Mouse (Mus musculus): Measurements from ENCODE around the gene Ipo8. TPM values are rescaled to one million over a fixed set of nuclear protein-coding genes. Genes with fewer than 3 reads are reported as not detected.

Ipo8 gene
- polyA plus RNA-seq, 1 experiment: 3.0 TPM

GRCm38 (mm10) chr6:148786186-148786585 is 45.1 kb downstream of the Ipo8 start:
- Histone ChIP-seq H3K36me3 (ENCODE audit: control insufficient read depth, insufficient read depth, low read length) (no peaks in the 10 kb centered on the region), H3K4me1 (ENCODE audit: control insufficient read depth, insufficient read depth, low read length) (no peaks in the 10 kb centered on the region), H3K27me3 (ENCODE audit: control insufficient read depth, insufficient read depth, low read length) (no peaks in the 10 kb centered on the region), H3K27ac (ENCODE audit: control insufficient read depth, insufficient read depth, low read depth, low read length) (no peak overlapping the region), H3K4me3 (ENCODE audit: control insufficient read depth, low read depth, low read length) (no peak overlapping the region)
- TF ChIP-seq POLR2A (IDR thresholded peaks at IDR 0.05; ENCODE audit: control insufficient read depth, low read depth, low read length) (no peak), CTCF (IDR thresholded peaks at IDR 0.05; ENCODE audit: control insufficient read depth, insufficient read depth, insufficient replicate concordance, low read depth, low read length) (no peak)

GRCm38 (mm10) chr6:148784418-148784817 is 46.8 kb downstream of the Ipo8 start:
- no peak overlapping the region for H3K4me3 ChIP-seq (ENCODE audit: control insufficient read depth, low read depth, low read length)
- no peaks in the 10 kb centered on the region for H3K27me3 ChIP-seq (ENCODE audit: control insufficient read depth, insufficient read depth, low read length)
- no peak for TF ChIP-seq POLR2A (IDR thresholded peaks at IDR 0.05; ENCODE audit: control insufficient read depth, low read depth, low read length)
- no peak for TF ChIP-seq CTCF (IDR thresholded peaks at IDR 0.05; ENCODE audit: control insufficient read depth, insufficient read depth, insufficient replicate concordance, low read depth, low read length)
- H3K27ac ChIP-seq (ENCODE audit: control insufficient read depth, insufficient read depth, low read depth, low read length): no peak overlapping the region
- no peaks in the 10 kb centered on the region for H3K36me3 ChIP-seq (ENCODE audit: control insufficient read depth, insufficient read depth, low read length)
- no peaks in the 10 kb centered on the region for H3K4me1 ChIP-seq (ENCODE audit: control insufficient read depth, insufficient read depth, low read length)

GRCm38 (mm10) chr6:148776236-148776635 is 55.0 kb downstream of the Ipo8 start:
- TF ChIP-seq CTCF (IDR thresholded peaks at IDR 0.05; ENCODE audit: control insufficient read depth, insufficient read depth, insufficient replicate concordance, low read depth, low read length) (no peak), POLR2A (IDR thresholded peaks at IDR 0.05; ENCODE audit: control insufficient read depth, low read depth, low read length) (no peak)
- H3K36me3 ChIP-seq (ENCODE audit: control insufficient read depth, insufficient read depth, low read length): peaks cover 2% of the 10 kb centered on the region
- H3K27ac ChIP-seq (ENCODE audit: control insufficient read depth, insufficient read depth, low read depth, low read length): no peak overlapping the region
- no peak overlapping the region for H3K4me3 ChIP-seq (ENCODE audit: control insufficient read depth, low read depth, low read length)
- no peaks in the 10 kb centered on the region for H3K4me1 ChIP-seq (ENCODE audit: control insufficient read depth, insufficient read depth, low read length)
- no peaks in the 10 kb centered on the region for H3K27me3 ChIP-seq (ENCODE audit: control insufficient read depth, insufficient read depth, low read length)

GRCm38 (mm10) chr6:148771423-148771822 is 59.8 kb downstream of the Ipo8 start:
- no peak for TF ChIP-seq CTCF (IDR thresholded peaks at IDR 0.05; ENCODE audit: control insufficient read depth, insufficient read depth, insufficient replicate concordance, low read depth, low read length)
- no peak for TF ChIP-seq POLR2A (IDR thresholded peaks at IDR 0.05; ENCODE audit: control insufficient read depth, low read depth, low read length)
- peaks cover 2% of the 10 kb centered on the region for H3K36me3 ChIP-seq (ENCODE audit: control insufficient read depth, insufficient read depth, low read length)
- H3K4me1 ChIP-seq (ENCODE audit: control insufficient read depth, insufficient read depth, low read length): peaks cover 4% of the 10 kb centered on the region
- no peak overlapping the region for H3K27ac ChIP-seq (ENCODE audit: control insufficient read depth, insufficient read depth, low read depth, low read length)
- H3K27me3 ChIP-seq (ENCODE audit: control insufficient read depth, insufficient read depth, low read length): no peaks in the 10 kb centered on the region
- no peak overlapping the region for H3K4me3 ChIP-seq (ENCODE audit: control insufficient read depth, low read depth, low read length)

- Histone ChIP-seq H3K27me3 (ENCODE audit: control insufficient read depth, insufficient read depth, low read length) (no peaks in the 10 kb centered on the region), H3K4me1 (ENCODE audit: control insufficient read depth, insufficient read depth, low read length) (peaks cover 4% of the 10 kb centered on the region), H3K27ac (ENCODE audit: control insufficient read depth, insufficient read depth, low read depth, low read length) (no peak overlapping the region), H3K4me3 (ENCODE audit: control insufficient read depth, low read depth, low read length) (peak overlapping the region; percentile 75), H3K36me3 (ENCODE audit: control insufficient read depth, insufficient read depth, low read length) (no peaks in the 10 kb centered on the region)
- no peak for TF ChIP-seq POLR2A (IDR thresholded peaks at IDR 0.05; ENCODE audit: control insufficient read depth, low read depth, low read length)
- TF ChIP-seq CTCF (IDR thresholded peaks at IDR 0.05; ENCODE audit: control insufficient read depth, insufficient read depth, insufficient replicate concordance, low read depth, low read length): no peak
These were observed 62.8 kb downstream of the Ipo8 start for GRCm38 (mm10) chr6:148768419-148768818.

- Histone ChIP-seq H3K36me3 (ENCODE audit: control insufficient read depth, insufficient read depth, low read length) (no peaks in the 10 kb centered on the region), H3K4me1 (ENCODE audit: control insufficient read depth, insufficient read depth, low read length) (peaks cover 4% of the 10 kb centered on the region), H3K4me3 (ENCODE audit: control insufficient read depth, low read depth, low read length) (peak overlapping the region; percentile 36; the same call in 1 of the 2 replicates), H3K27ac (ENCODE audit: control insufficient read depth, insufficient read depth, low read depth, low read length) (no peak overlapping the region), H3K27me3 (ENCODE audit: control insufficient read depth, insufficient read depth, low read length) (no peaks in the 10 kb centered on the region)
- TF ChIP-seq POLR2A (IDR thresholded peaks at IDR 0.05; ENCODE audit: control insufficient read depth, low read depth, low read length) (no peak), CTCF (IDR thresholded peaks at IDR 0.05; ENCODE audit: control insufficient read depth, insufficient read depth, insufficient replicate concordance, low read depth, low read length) (no peak)
These were observed 64.0 kb downstream of the Ipo8 start for GRCm38 (mm10) chr6:148767228-148767627.

- Histone ChIP-seq H3K36me3 (ENCODE audit: control insufficient read depth, insufficient read depth, low read length) (no peaks in the 10 kb centered on the region), H3K27ac (ENCODE audit: control insufficient read depth, insufficient read depth, low read depth, low read length) (no peak overlapping the region), H3K4me1 (ENCODE audit: control insufficient read depth, insufficient read depth, low read length) (no peaks in the 10 kb centered on the region), H3K4me3 (ENCODE audit: control insufficient read depth, low read depth, low read length) (no peak overlapping the region), H3K27me3 (ENCODE audit: control insufficient read depth, insufficient read depth, low read length) (no peaks in the 10 kb centered on the region)
- TF ChIP-seq POLR2A (IDR thresholded peaks at IDR 0.05; ENCODE audit: control insufficient read depth, low read depth, low read length): no peak
These were observed 69.1 kb downstream of the Ipo8 start for GRCm38 (mm10) chr6:148761967-148762712.

Data from testis, adult 2 months (tissue).